Mouse (Mus musculus): Measurements from ENCODE around the gene Ccdc22. TPM values are rescaled to one million over a fixed set of nuclear protein-coding genes. Genes with fewer than 3 reads are reported as not detected.
A peak's percentile ranks its signal among the peaks of the same experiment; 100 is the strongest.

The Ccdc22 gene
- total and polyA plus RNA-seq, 3 experiments, result 23.9 to 32.4 (median 26.0) TPM

DNA sequence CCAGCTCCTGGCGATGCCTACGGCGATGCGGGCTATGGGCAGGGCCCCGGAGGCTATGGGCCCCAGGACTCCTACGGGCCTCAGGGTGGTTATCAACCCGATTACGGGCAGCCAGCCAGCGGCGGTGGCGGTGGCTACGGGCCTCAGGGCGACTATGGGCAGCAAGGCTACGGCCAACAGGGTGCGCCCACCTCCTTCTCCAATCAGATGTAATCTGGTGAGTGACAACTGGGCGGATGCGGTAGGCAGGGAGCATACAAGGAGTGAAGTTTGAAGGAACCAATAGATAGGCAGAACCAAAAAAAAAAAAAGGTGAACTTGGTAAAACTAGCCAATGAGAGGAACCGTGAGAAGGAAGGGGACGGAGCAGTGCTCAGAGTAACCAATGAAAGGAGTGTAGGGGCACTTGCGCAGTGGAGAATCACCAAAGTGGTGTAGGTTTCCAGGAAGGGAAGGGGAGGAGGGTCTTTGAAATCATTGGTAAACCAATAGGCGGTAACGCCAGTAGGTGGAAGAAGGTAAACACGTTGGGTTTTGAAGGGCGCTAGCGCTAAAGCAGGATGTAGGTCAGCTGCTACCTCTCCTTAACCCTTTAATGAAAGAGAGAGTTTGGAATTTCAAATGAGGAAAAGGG lies 43.5 kb upstream of the Ccdc22 start:
- Histone ChIP-seq H3K4me1 (ENCODE audit: control insufficient read depth in 1 of 2, insufficient read depth in 2 of 2) (peaks cover 3 to 15% of the 10 kb centered on the region in 2 experiments; a peak in 3 of 4 replicates), H3K4me3 (replicated peaks in 1 of 3; ENCODE audit: low read depth in 2 of 3, low read length in 2 of 3, poor library complexity in 1 of 3) (peak overlapping the region; percentile 47 to 70 (median 58)), H3K9ac (ENCODE audit: insufficient read depth, low read depth) (peak overlapping the region; percentile 88), H3K27me3 (replicated peaks) (no peaks in the 10 kb centered on the region), H3K27ac (ENCODE audit: insufficient read depth, low read depth) (peak overlapping the region; percentile 75), H3K36me3 (replicated peaks in 1 of 2; ENCODE audit: control insufficient read depth in 1 of 2, insufficient read depth in 1 of 2, low read length in 1 of 2) (no peaks in the 10 kb centered on the region), H3K9me3 (replicated peaks; ENCODE audit: low read length) (no peaks in the 10 kb centered on the region), H3K4me2 (ENCODE audit: insufficient read depth, low read depth, poor library complexity, severe bottlenecking) (peak overlapping the region; percentile 51), H3K79me2 (replicated peaks; ENCODE audit: control insufficient read depth, extremely low read depth, insufficient read depth, poor library complexity, severe bottlenecking) (no peaks in the 10 kb centered on the region)
- TF ChIP-seq CHD2 (IDR thresholded peaks at IDR 0.05; ENCODE audit: low read length) (peak; percentile 95), ZNF384 (IDR thresholded peaks at IDR 0.05; ENCODE audit: low read depth, low read length) (peak; percentile 100), JUN (IDR thresholded peaks at IDR 0.05; ENCODE audit: insufficient read depth, low read depth, low read length) (no peak), NELFE (IDR thresholded peaks at IDR 0.05; ENCODE audit: low read depth, low read length) (peak; percentile 42; the same call in 1 of the 2 replicates), TBP (conservative IDR thresholded peaks at IDR 0.05; ENCODE audit: low read depth, low read length) (peak; percentile 78; the same call in 1 of the 2 replicates), GABPA (IDR thresholded peaks at IDR 0.05; ENCODE audit: insufficient replicate concordance, low read depth, low read length) (no peak), MXI1 (IDR thresholded peaks at IDR 0.05; ENCODE audit: low read depth, low read length) (no peak; the same call in 1 of the 2 replicates), EP300 (IDR thresholded peaks at IDR 0.05; ENCODE audit: low read length) (no peak), UBTF (IDR thresholded peaks at IDR 0.05; ENCODE audit: low read depth, low read length) (peak; percentile 78; the same call in 1 of the 2 replicates), PAX5 (IDR thresholded peaks at IDR 0.05; ENCODE audit: low read length) (no peak), ZMIZ1 (IDR thresholded peaks at IDR 0.05; ENCODE audit: low read depth, low read length) (0 out of 2 replicates have a peak, but pooled peaks have one; percentile 25), ETS1 (conservative IDR thresholded peaks at IDR 0.05; ENCODE audit: low read depth, low read length) (no peak), CHD1 (IDR thresholded peaks at IDR 0.05; ENCODE audit: low read depth, low read length) (no peak), TCF12 (IDR thresholded peaks at IDR 0.05; ENCODE audit: low read depth, low read length) (no peak; the same call in 1 of the 2 replicates), HCFC1 (IDR thresholded peaks at IDR 0.05; ENCODE audit: low read depth, low read length) (peak; percentile 76), CTCF (conservative IDR thresholded peaks at IDR 0.05 in 1 of 2, IDR thresholded peaks at IDR 0.05 in 1 of 2; ENCODE audit: low read depth in 2 of 2, low read length in 2 of 2) (peak in 1 of 2 experiments; percentile 63; a peak in 2 of 4 replicates), MYC (IDR thresholded peaks at IDR 0.05; ENCODE audit: low read depth, low read length) (peak; percentile 41; the same call in 1 of the 2 replicates), USF2 (conservative IDR thresholded peaks at IDR 0.05; ENCODE audit: low read depth, low read length) (no peak), RAD21 (IDR thresholded peaks at IDR 0.05; ENCODE audit: low read depth, low read length) (peak; percentile 40), POLR2A (IDR thresholded peaks at IDR 0.05; ENCODE audit: low read depth, low read length) (peak; percentile 68), ZKSCAN1 (IDR thresholded peaks at IDR 0.05; ENCODE audit: borderline replicate concordance, low read depth, low read length) (no peak; the same call in 1 of the 2 replicates), ZC3H11A (IDR thresholded peaks at IDR 0.05; ENCODE audit: low read depth, low read length) (no peak), E2F4 (IDR thresholded peaks at IDR 0.05; ENCODE audit: insufficient replicate concordance, low read depth, low read length) (no peak), NRF1 (IDR thresholded peaks at IDR 0.05; ENCODE audit: low read depth, low read length) (peak; percentile 91), MEF2A (IDR thresholded peaks at IDR 0.05; ENCODE audit: borderline replicate concordance, low read depth, low read length) (no peak), SMC3 (IDR thresholded peaks at IDR 0.05; ENCODE audit: low read depth, low read length) (peak; percentile 50), BHLHE40 (IDR thresholded peaks at IDR 0.05; ENCODE audit: low read depth, low read length) (no peak), RCOR1 (conservative IDR thresholded peaks at IDR 0.05; ENCODE audit: low read depth, low read length) (no peak), IRF4 (IDR thresholded peaks at IDR 0.05; ENCODE audit: low read depth, low read length) (no peak), MAZ (IDR thresholded peaks at IDR 0.05; ENCODE audit: low read depth, low read length) (no peak), MAFK (IDR thresholded peaks at IDR 0.05; ENCODE audit: insufficient replicate concordance, low read length) (no peak), SIN3A (IDR thresholded peaks at IDR 0.05; ENCODE audit: low read length) (peak; percentile 61; the same call in 1 of the 2 replicates), KAT2A (IDR thresholded peaks at IDR 0.05; ENCODE audit: insufficient replicate concordance, low read length) (peak; percentile 75; the same call in 1 of the 2 replicates), POLR2AphosphoS2 (IDR thresholded peaks at IDR 0.05; ENCODE audit: low read depth, low read length) (no peak), MAX (IDR thresholded peaks at IDR 0.05; ENCODE audit: low read length) (no peak; the same call in 1 of the 2 replicates), ELF1 (IDR thresholded peaks at IDR 0.05; ENCODE audit: low read depth, low read length) (peak; percentile 92), JUND (conservative IDR thresholded peaks at IDR 0.05; ENCODE audit: low read depth, low read length) (no peak), USF1 (IDR thresholded peaks at IDR 0.05; ENCODE audit: low read depth, low read length) (no peak)
- peak; percentile 93 for DNase-seq (ENCODE audit: extremely low read depth)
- in situ Hi-C loops (cut with MboI; ENCODE audit: low pct_ligation_motif_present, low pct_unique_long_range_greater_than_20kb, low sequenced_read_pairs) (no loop called here), dilution Hi-C loops (cut with MboI; ENCODE audit: extremely low pct_ligation_motif_present, extremely low pct_unique_long_range_greater_than_20kb, low sequenced_read_pairs) (no loop called here)
